Mouse (Mus musculus) olfactory bulb, adult 2 months (tissue): ENCODE results near the gene Wbp11.

ENCODE experiments used
- CTCF ChIP-seq: fragments of 200-500 bp; IDR thresholded peaks from 2 replicates; pipeline ENCODE4 v1.5.1; 2012; ENCODE audit warnings: low read depth, mild to moderate bottlenecking, low read length, moderate library complexity; ENCODE audit not compliant: insufficient read depth
- POLR2A ChIP-seq: fragments of 200-500 bp; IDR thresholded peaks from 2 replicates; pipeline ENCODE4 v1.6.1; 2012; ENCODE audit warnings: mild to moderate bottlenecking, low read depth, low read length, moderate library complexity; ENCODE audit not compliant: insufficient read depth

DNA sequence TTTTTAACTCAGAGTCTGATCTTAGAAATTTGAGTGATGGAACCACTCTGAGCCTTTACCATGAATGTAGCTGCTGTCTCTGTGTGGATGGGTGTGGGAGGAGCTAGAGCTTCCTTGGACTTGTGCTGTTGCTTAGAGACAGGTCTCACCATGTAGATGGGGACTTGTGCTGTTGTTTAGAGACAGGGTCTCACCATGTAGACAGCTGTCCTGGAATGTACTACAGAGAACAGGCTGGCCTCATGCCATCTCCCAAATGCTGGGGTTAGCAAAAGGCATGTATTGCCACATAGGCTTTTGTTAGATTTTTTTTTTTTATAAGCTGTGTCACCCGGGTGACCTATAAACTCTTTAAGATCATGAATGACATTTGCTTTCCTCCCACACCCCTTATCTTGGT is 64.1 kb downstream of the Wbp11 start:
- TF ChIP-seq CTCF: no peak
- no peak for TF ChIP-seq POLR2A
